Mouse (Mus musculus): ENCODE data around the gene Crnkl1. TPM values are rescaled to one million over a fixed set of nuclear protein-coding genes. Genes with fewer than 3 reads are reported as not detected.

Crnkl1 gene
- polyA plus RNA-seq, 1 experiment from 2014 or later = 39.0 TPM

GRCm38 (mm10) chr2:145884036-145884912 is 50.5 kb downstream of the Crnkl1 start:
- no peak overlapping the region for H3K9ac ChIP-seq
- H3K4me3 ChIP-seq = no peak overlapping the region
- H3K36me3 ChIP-seq = peaks cover 20% of the 10 kb centered on the region
- no peak for ATAC-seq (ENCODE audit: low FRiP score)
- H3K27ac ChIP-seq = peak overlapping the region; percentile 70; the same call in 1 of the 2 replicates
- no peaks in the 10 kb centered on the region for H3K27me3 ChIP-seq
- WGBS = 41% methylated on average over 17 of the region's 17 CpGs
- H3K4me2 ChIP-seq (replicated peaks) = peak overlapping the region; percentile 13
- H3K9me3 ChIP-seq (replicated peaks) = no peaks in the 10 kb centered on the region
- H3K4me1 ChIP-seq = peaks cover 5% of the 10 kb centered on the region; the same call in 1 of the 2 replicates

DNA sequence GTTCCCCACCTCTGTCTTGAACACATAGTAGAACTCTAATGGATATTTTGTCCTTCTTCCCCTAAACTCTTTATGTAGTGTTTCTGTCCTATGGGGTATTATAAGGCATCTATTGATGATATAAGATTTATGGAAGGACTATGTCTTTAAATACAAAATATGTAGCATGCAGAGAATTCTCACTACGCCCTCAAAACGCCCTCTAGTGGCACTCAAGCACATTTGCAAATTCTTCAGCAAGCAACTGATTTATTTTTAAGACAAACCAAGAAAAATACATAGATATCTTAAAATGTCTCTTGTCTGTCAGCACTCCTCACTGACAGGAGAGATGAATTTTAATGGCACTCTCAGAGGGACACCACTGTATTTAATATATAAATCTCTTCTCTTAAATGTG is 52.4 kb downstream of the Crnkl1 start:
- WGBS = 25% methylated on average over 2 of the region's 2 CpGs
- no peak for ATAC-seq (ENCODE audit: low FRiP score)

DNA sequence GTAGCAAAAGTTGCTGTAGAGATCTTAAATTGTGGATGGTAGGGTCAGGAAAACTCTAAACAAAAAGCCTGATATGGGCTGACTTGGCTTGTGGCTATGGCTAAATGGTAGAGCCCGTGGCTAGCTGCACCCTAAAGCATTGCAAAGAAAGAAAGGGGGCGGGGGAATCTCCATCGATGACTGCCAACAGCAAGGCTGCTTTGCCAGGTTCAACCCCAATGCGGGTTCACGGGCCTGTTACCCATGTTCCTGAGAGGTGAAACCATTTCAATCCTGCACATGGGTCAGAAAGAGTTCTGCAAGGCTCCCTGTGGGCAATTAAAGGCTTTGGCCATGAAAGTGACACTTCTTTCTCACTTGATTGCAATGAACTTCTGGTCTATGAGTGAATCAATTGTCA is 52.9 kb downstream of the Crnkl1 start:
- peaks cover 32% of the 10 kb centered on the region for H3K36me3 ChIP-seq
- no peaks in the 10 kb centered on the region for H3K9me3 ChIP-seq (replicated peaks)
- H3K27ac ChIP-seq = 0 out of 2 replicates have a peak overlapping the region, but pooled peaks have one; percentile 60
- peaks cover 5% of the 10 kb centered on the region; the same call in 1 of the 2 replicates for H3K4me1 ChIP-seq
- WGBS = 76% methylated on average over 5 of the region's 5 CpGs
- H3K4me2 ChIP-seq (replicated peaks) = no peak overlapping the region
- ATAC-seq (ENCODE audit: low FRiP score) = no peak
- H3K27me3 ChIP-seq = no peaks in the 10 kb centered on the region
- H3K9ac ChIP-seq = no peak overlapping the region
- H3K4me3 ChIP-seq = no peak overlapping the region

More for the DNA sequence above, 52.4 kb downstream of the Crnkl1 start:
- H3K27me3 ChIP-seq = no peaks in the 10 kb centered on the region
- H3K4me1 ChIP-seq = peaks cover 5% of the 10 kb centered on the region; the same call in 1 of the 2 replicates
- H3K4me2 ChIP-seq (replicated peaks) = no peak overlapping the region
- H3K36me3 ChIP-seq = peaks cover 29% of the 10 kb centered on the region
- no peak overlapping the region for H3K27ac ChIP-seq
- H3K9ac ChIP-seq = no peak overlapping the region
- H3K9me3 ChIP-seq (replicated peaks) = no peaks in the 10 kb centered on the region
- H3K4me3 ChIP-seq = no peak overlapping the region

GRCm38 (mm10) chr2:145880887-145881747 is 53.7 kb downstream of the Crnkl1 start:
- peaks cover 36% of the 10 kb centered on the region for H3K36me3 ChIP-seq
- no peak overlapping the region for H3K4me2 ChIP-seq (replicated peaks)
- no peak overlapping the region for H3K4me3 ChIP-seq
- no peaks in the 10 kb centered on the region for H3K9me3 ChIP-seq (replicated peaks)
- peaks cover 5% of the 10 kb centered on the region; the same call in 1 of the 2 replicates for H3K4me1 ChIP-seq
- no peak for ATAC-seq (ENCODE audit: low FRiP score)
- peak overlapping the region; percentile 60 for H3K27ac ChIP-seq
- H3K27me3 ChIP-seq = no peaks in the 10 kb centered on the region
- H3K9ac ChIP-seq = no peak overlapping the region
- WGBS = 60% methylated on average over 11 of the region's 11 CpGs

- Histone ChIP-seq H3K4me3 (no peak overlapping the region), H3K9me3 (replicated peaks) (no peaks in the 10 kb centered on the region), H3K27me3 (no peaks in the 10 kb centered on the region), H3K9ac (no peak overlapping the region), H3K4me2 (replicated peaks) (no peak overlapping the region), H3K4me1 (no peaks in the 10 kb centered on the region), H3K27ac (no peak overlapping the region), H3K36me3 (peaks cover 26% of the 10 kb centered on the region)
- ATAC-seq (ENCODE audit: low FRiP score) = no peak
- WGBS = 96% methylated on average over 3 of the region's 3 CpGs
Measured at GRCm38 (mm10) chr2:145877191-145877590, 57.6 kb downstream of the Crnkl1 start.

DNA sequence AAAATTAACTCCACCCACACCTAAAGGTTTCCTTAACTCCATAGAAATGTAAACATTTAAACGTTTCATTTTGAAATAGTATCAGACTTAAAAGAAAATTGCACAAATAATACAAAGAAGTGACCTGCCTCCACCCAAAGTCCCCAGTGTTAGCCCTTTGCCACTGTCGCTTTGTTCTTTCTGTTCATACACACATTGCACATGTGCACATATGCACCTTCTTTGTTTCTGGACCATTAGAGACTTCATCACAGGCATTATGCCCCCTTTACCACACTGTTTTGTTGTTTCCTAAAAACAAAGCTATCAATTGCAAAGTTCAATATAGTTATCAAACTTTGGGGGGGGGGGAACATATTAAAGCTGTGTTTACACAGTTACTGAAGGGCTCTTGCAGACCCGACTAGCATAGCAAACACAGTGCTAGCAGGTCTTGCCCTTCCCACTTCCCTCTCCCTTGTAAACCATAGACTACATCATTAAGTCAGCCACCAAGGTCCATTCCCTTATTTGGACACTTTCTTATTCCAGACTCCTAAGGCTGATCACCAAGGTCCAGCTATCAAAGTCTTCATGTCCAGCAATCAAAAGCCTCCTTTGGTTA is 59.8 kb downstream of the Crnkl1 start:
- Histone ChIP-seq H3K36me3 (peaks cover 20% of the 10 kb centered on the region), H3K9ac (no peak overlapping the region), H3K27ac (no peak overlapping the region), H3K4me1 (no peaks in the 10 kb centered on the region), H3K4me2 (replicated peaks) (no peak overlapping the region), H3K4me3 (no peak overlapping the region), H3K27me3 (no peaks in the 10 kb centered on the region), H3K9me3 (replicated peaks) (no peaks in the 10 kb centered on the region)
- ATAC-seq (ENCODE audit: low FRiP score) = no peak
- 72% methylated on average over 3 of the region's 3 CpGs for WGBS

GRCm38 (mm10) chr2:145873953-145874352 is 60.9 kb downstream of the Crnkl1 start:
- Histone ChIP-seq H3K9ac (no peak overlapping the region), H3K4me1 (no peaks in the 10 kb centered on the region), H3K27ac (no peak overlapping the region), H3K4me3 (no peak overlapping the region), H3K27me3 (no peaks in the 10 kb centered on the region), H3K4me2 (replicated peaks) (no peak overlapping the region), H3K9me3 (replicated peaks) (no peaks in the 10 kb centered on the region), H3K36me3 (peaks cover 15% of the 10 kb centered on the region)
- 86% methylated on average over 1 of the region's 1 CpGs for WGBS
- ATAC-seq (ENCODE audit: low FRiP score) = no peak

DNA sequence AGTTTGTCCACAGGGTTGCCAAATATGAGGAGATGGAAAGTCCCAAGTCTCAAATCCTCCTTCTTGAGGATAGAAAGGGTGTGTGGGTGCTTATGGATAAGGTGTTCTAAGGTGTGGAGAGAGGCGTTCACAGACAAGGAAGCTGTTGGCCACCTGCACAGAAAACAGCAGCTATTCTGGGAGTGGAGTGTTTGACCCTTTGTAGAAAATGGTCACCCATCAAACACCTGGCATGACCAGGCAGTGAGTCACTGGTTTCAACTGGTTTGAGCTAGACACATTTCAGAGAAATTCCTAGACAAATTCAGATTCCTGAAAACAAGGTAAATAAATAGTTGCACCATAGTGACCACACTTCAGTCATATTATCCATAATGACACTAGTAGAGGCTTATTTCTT is 62.7 kb downstream of the Crnkl1 start:
- WGBS = 100% methylated on average over 1 of the region's 1 CpGs
- Histone ChIP-seq H3K4me3 (no peak overlapping the region), H3K4me1 (no peaks in the 10 kb centered on the region), H3K4me2 (replicated peaks) (no peak overlapping the region), H3K27ac (no peak overlapping the region), H3K9me3 (replicated peaks) (no peaks in the 10 kb centered on the region), H3K9ac (no peak overlapping the region), H3K27me3 (no peaks in the 10 kb centered on the region), H3K36me3 (0 out of 2 replicates have a peak, but pooled peaks cover 7% of the 10 kb centered on the region)
- ATAC-seq (ENCODE audit: low FRiP score) = no peak

GRCm38 (mm10) chr2:145871308-145871707 is 63.5 kb downstream of the Crnkl1 start:
- H3K9me3 ChIP-seq (replicated peaks) = no peaks in the 10 kb centered on the region
- H3K36me3 ChIP-seq = 0 out of 2 replicates have a peak, but pooled peaks cover under 1% of the 10 kb centered on the region
- H3K27ac ChIP-seq = no peak overlapping the region
- ATAC-seq (ENCODE audit: low FRiP score) = no peak
- no peak overlapping the region for H3K9ac ChIP-seq
- H3K4me3 ChIP-seq = no peak overlapping the region
- no peak overlapping the region for H3K4me2 ChIP-seq (replicated peaks)
- no peaks in the 10 kb centered on the region for H3K27me3 ChIP-seq
- H3K4me1 ChIP-seq = no peaks in the 10 kb centered on the region
- 92% methylated on average over 4 of the region's 4 CpGs for WGBS

Small RNA genes within 50 kb of the gene (microRNA-seq; reads per million reads assigned to microRNA genes)
- not detected for gene Gm25026

Other genes starting within 250 kb of the Crnkl1 start
- 115 and 125 TPM in 2 replicates for gene Naa20, start 32.9 kb downstream of the Crnkl1 start, polyA plus RNA-seq (2016; fragmentation: Nextera tagmentation; extraction: Ambion mirVana)
- gene Cfap61, start 230 bp downstream of the Crnkl1 start, polyA plus RNA-seq (2016; fragmentation: Nextera tagmentation; extraction: Ambion mirVana) = 3.0 and 3.6 TPM in 2 replicates

Data from hindbrain, embryonic 12.5 days (tissue).